Mouse (Mus musculus) liver, postnatal 0 days (tissue): Measurements from ENCODE around the gene Fgf3. TPM values are rescaled to one million over a fixed set of nuclear protein-coding genes. Genes with fewer than 3 reads are reported as not detected.

Experiments
- ATAC-seq: fragments of 200-750 bp; cut with Nextera tagmentation; 2 replicates; pipeline ENCODE4 v1.8.0; 2017; ENCODE audit warnings: mild to moderate bottlenecking, moderate library complexity
- DNase-seq: peaks from one replicate; pipeline ENCODE4 v3.0.0-alpha.2; 2016
- H3K27ac ChIP-seq: fragments of 300-500 bp; sonication (generic); 2 replicates; pipeline ENCODE4 v1.5.1; 2014; ENCODE audit warnings: antibody characterized with exemption, moderate library complexity, mild to moderate bottlenecking, low read depth
- H3K27me3 ChIP-seq: fragments of 300-500 bp; sonication (generic); 2 replicates; pipeline ENCODE4 v1.6.1; 2014; ENCODE audit warnings: low read length, control low read depth, mixed read lengths; ENCODE audit not compliant: insufficient read depth
- H3K36me3 ChIP-seq: fragments of 300-500 bp; sonication (generic); replicated peaks from 2 replicates; pipeline ENCODE4 v1.6.1; 2014; ENCODE audit warnings: mild to moderate bottlenecking, control low read depth, low read length, moderate library complexity, mixed read lengths; ENCODE audit not compliant: insufficient read depth
- H3K4me1 ChIP-seq: fragments of 300-500 bp; sonication (generic); 2 replicates; pipeline ENCODE4 v1.6.1; 2014; ENCODE audit warnings: antibody characterized with exemption, mild to moderate bottlenecking, control low read depth; ENCODE audit not compliant: insufficient read depth
- H3K4me2 ChIP-seq: fragments of 300-500 bp; sonication (generic); 2 replicates; pipeline ENCODE4 v1.6.1; 2014; ENCODE audit warnings: low read depth, mild to moderate bottlenecking, low read length, moderate library complexity, mixed read lengths
- H3K4me3 ChIP-seq: fragments of 300-500 bp; sonication (generic); 2 replicates; pipeline ENCODE4 v1.5.1; 2014; ENCODE audit warnings: low read depth, low read length
- H3K9ac ChIP-seq: fragments of 300-500 bp; sonication (generic); replicated peaks from 2 replicates; pipeline ENCODE4 v1.6.1; 2014; ENCODE audit warnings: mild to moderate bottlenecking, moderate library complexity
- H3K9me3 ChIP-seq: fragments of 300-500 bp; sonication (generic); 2 replicates; pipeline ENCODE4 v1.6.1; 2016; ENCODE audit warnings: mild to moderate bottlenecking, control low read depth, low read length, mixed read lengths
- CTCF ChIP-seq: sonication (generic); IDR thresholded peaks from 2 replicates; pipeline ENCODE4 v1.5.1; 2016; ENCODE audit warnings: antibody characterized with exemption, low read depth
- EP300 ChIP-seq: IDR thresholded peaks from 2 replicates; pipeline ENCODE4 v1.6.1; 2016; ENCODE audit warnings: antibody characterized with exemption, low read depth, mild to moderate bottlenecking
- WGBS: fragments of 180-500 bp; shearing (Covaris S2); extraction: QIAGEN DNeasy Blood & Tissue Kit; methylation state at CpG from one replicate; pipeline ENCODE4 v1.1.7; 2014; ENCODE audit not compliant: insufficient replicate concordance; 5-methylcytosine and 5-hydroxymethylcytosine counted together
- polyA plus RNA-seq: library from polyadenylated mRNA; unstranded; fragments of >200 nt; fragmentation: Nextera tagmentation; extraction: Ambion mirVana; gene quantifications from 2 replicates; pipeline ENCODE4 v1.2.1, GENCODE M21; 2015

Gene Fgf3
- polyA plus RNA-seq, 1 experiment from 2014 or later = not detected

GRCm38 (mm10) chr7:144823988-144824387, 13.9 kb upstream of the Fgf3 start:
- Histone ChIP-seq H3K9me3 (no peaks in the 10 kb centered on the region), H3K9ac (no peak overlapping the region), H3K4me1 (no peaks in the 10 kb centered on the region), H3K36me3 (no peaks in the 10 kb centered on the region), H3K27me3 (no peaks in the 10 kb centered on the region), H3K27ac (no peak overlapping the region), H3K4me2 (no peak overlapping the region), H3K4me3 (no peak overlapping the region)
- ATAC-seq (no peak), DNase-seq (no peak)
- TF ChIP-seq CTCF (no peak), EP300 (no peak)
- 88% methylated on average over 2 of the region's 2 CpGs for WGBS

- Histone ChIP-seq H3K27me3 (no peaks in the 10 kb centered on the region), H3K9me3 (no peaks in the 10 kb centered on the region), H3K4me3 (no peak overlapping the region), H3K9ac (no peak overlapping the region), H3K4me2 (no peak overlapping the region), H3K4me1 (no peaks in the 10 kb centered on the region), H3K27ac (no peak overlapping the region), H3K36me3 (no peaks in the 10 kb centered on the region)
- WGBS = 77% methylated on average over 11 of the region's 11 CpGs
- ATAC-seq (no peak), DNase-seq (no peak)
- TF ChIP-seq CTCF (no peak), EP300 (no peak)
Observed at GRCm38 (mm10) chr7:144828369-144828768, 9.5 kb upstream of the Fgf3 start.

GRCm38 (mm10) chr7:144838522-144839503, 930 bp downstream of the Fgf3 start:
- Histone ChIP-seq H3K9me3 (no peaks in the 10 kb centered on the region), H3K4me2 (peak overlapping the region; percentile 35), H3K9ac (no peak overlapping the region), H3K4me3 (peak overlapping the region; percentile 17), H3K27me3 (peaks cover 60% of the 10 kb centered on the region), H3K27ac (no peak overlapping the region), H3K36me3 (no peaks in the 10 kb centered on the region), H3K4me1 (no peaks in the 10 kb centered on the region)
- TF ChIP-seq CTCF (no peak), EP300 (no peak)
- ATAC-seq (no peak), DNase-seq (no peak)
- WGBS = under 1% methylated on average over 92 of the region's 94 CpGs

- TF ChIP-seq CTCF (peak; percentile 81), EP300 (no peak)
- DNase-seq (peak; percentile 58), ATAC-seq (no peak)
- no peak overlapping the region for H3K9ac ChIP-seq
- no peak overlapping the region for H3K27ac ChIP-seq
- H3K36me3 ChIP-seq = no peaks in the 10 kb centered on the region
- no peak overlapping the region for H3K4me2 ChIP-seq
- 14% methylated on average over 4 of the region's 4 CpGs for WGBS
- H3K4me1 ChIP-seq = no peaks in the 10 kb centered on the region
- no peaks in the 10 kb centered on the region for H3K9me3 ChIP-seq
- no peak overlapping the region for H3K4me3 ChIP-seq
- H3K27me3 ChIP-seq = peaks cover 10% of the 10 kb centered on the region; the same call in 1 of the 2 replicates
Observed at GRCm38 (mm10) chr7:144846158-144846557, 8.3 kb downstream of the Fgf3 start.

- Histone ChIP-seq H3K27me3 (peaks cover 3% of the 10 kb centered on the region; the same call in 1 of the 2 replicates), H3K9me3 (no peaks in the 10 kb centered on the region), H3K9ac (no peak within 1 kb of the TSS), H3K4me1 (no peaks in the 10 kb centered on the region), H3K27ac (no peak within 1 kb of the TSS), H3K36me3 (no peaks in the 10 kb centered on the region), H3K4me2 (no peak within 1 kb of the TSS), H3K4me3 (no peak within 1 kb of the TSS)
- ATAC-seq = no peak
- DNase-seq = no peak
- TF ChIP-seq EP300 (no peak), CTCF (no peak)
Observed at GRCm38 (mm10) chr7:144847067-144847466, 9.2 kb downstream of the Fgf3 start, which contains the start of gene Fgf4. TSS of gene Fgf4 (plus strand) at chr7:144847367.

GRCm38 (mm10) chr7:144851321-144851720, 13.4 kb downstream of the Fgf3 start:
- H3K36me3 ChIP-seq = no peaks in the 10 kb centered on the region
- no peak for TF ChIP-seq CTCF
- TF ChIP-seq EP300 = no peak
- H3K4me1 ChIP-seq = no peaks in the 10 kb centered on the region
- WGBS = 40% methylated on average over 3 of the region's 3 CpGs
- ATAC-seq (no peak), DNase-seq (no peak)
- no peak overlapping the region for H3K27ac ChIP-seq
- H3K4me3 ChIP-seq = no peak overlapping the region
- no peak overlapping the region for H3K9ac ChIP-seq
- H3K4me2 ChIP-seq = no peak overlapping the region
- no peaks in the 10 kb centered on the region for H3K27me3 ChIP-seq
- no peaks in the 10 kb centered on the region for H3K9me3 ChIP-seq
